8 mouse cellular contexts compared by ENCODE assay signal in the genomic region with DNA sequence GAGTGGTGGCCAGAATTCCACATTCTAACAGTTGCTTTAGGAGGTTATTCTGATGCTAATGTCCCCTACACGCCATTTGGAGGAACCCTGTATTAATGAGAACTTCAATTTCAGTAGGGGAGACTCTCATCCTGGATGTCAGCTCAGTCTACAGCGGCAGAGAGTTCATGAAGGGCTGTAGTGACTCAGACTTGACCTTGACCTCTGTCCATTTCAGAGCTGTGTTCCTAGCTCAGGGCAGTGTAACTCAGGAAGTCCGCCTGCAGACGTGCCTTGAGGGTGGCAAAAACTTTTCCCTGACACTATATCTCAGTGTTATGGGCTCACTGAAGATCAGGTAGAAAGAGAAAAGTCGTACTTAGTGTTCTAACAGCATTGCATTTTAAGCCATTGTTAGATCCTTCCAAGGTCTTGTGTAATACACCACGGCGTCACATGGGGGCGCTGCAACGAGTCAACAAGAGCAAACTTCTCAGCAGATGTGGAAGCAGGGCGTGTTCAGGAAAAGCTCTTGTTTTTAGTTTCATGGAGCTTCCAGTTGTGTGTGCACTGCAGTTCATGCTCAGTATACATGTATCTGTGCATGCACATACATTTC.
DNase-seq lines count a peak whose midpoint lies in the region; ATAC-seq and TF ChIP-seq lines count a peak whose summit lies in the region.

No protein-coding gene starts in this region.

- H3K9ac ChIP-seq in forebrain, postnatal 0 days = no peak overlapping the region
- no peak overlapping the region for H3K9ac ChIP-seq in forebrain, embryonic 13.5 days
- H3K9ac ChIP-seq in kidney, postnatal 0 days (ENCODE audit: low read depth, low read length) = no peak overlapping the region
- no peak overlapping the region for H3K9ac ChIP-seq in lung, embryonic 14.5 days

- H3K36me3 ChIP-seq in forebrain, postnatal 0 days (ENCODE audit: insufficient read depth) = no peaks in the 10 kb centered on the region
- H3K36me3 ChIP-seq in forebrain, embryonic 13.5 days (ENCODE audit: poor library complexity, severe bottlenecking) = no peaks in the 10 kb centered on the region
- H3K36me3 ChIP-seq in embryonic facial prominence, embryonic 10.5 days (replicated peaks) = no peaks in the 10 kb centered on the region
- H3K36me3 ChIP-seq in kidney, postnatal 0 days (ENCODE audit: insufficient read depth, low read length) = no peaks in the 10 kb centered on the region
- no peaks in the 10 kb centered on the region for H3K36me3 ChIP-seq in lung, embryonic 14.5 days (ENCODE audit: insufficient read depth)

- H3K4me1 ChIP-seq in forebrain, postnatal 0 days (ENCODE audit: insufficient read depth) = no peaks in the 10 kb centered on the region
- 0 out of 2 replicates have a peak, but pooled peaks cover 4% of the 10 kb centered on the region for H3K4me1 ChIP-seq in forebrain, embryonic 13.5 days
- peaks cover 34% of the 10 kb centered on the region for H3K4me1 ChIP-seq in embryonic facial prominence, embryonic 10.5 days
- no peaks in the 10 kb centered on the region for H3K4me1 ChIP-seq in kidney, postnatal 0 days (replicated peaks; ENCODE audit: insufficient read depth, low read length)
- peaks cover 11% of the 10 kb centered on the region; the same call in 1 of the 2 replicates for H3K4me1 ChIP-seq in lung, embryonic 14.5 days (ENCODE audit: insufficient read depth)

- no peak overlapping the region for H3K27ac ChIP-seq in forebrain, postnatal 0 days (ENCODE audit: low read depth, low read length)
- H3K27ac ChIP-seq in forebrain, embryonic 13.5 days = no peak overlapping the region
- H3K27ac ChIP-seq in embryonic facial prominence, embryonic 10.5 days (replicated peaks) = peak overlapping the region; percentile 57; the same call in 1 of the 2 replicates
- no peak overlapping the region for H3K27ac ChIP-seq in kidney, postnatal 0 days
- no peak overlapping the region for H3K27ac ChIP-seq in lung, embryonic 14.5 days (ENCODE audit: low read depth)

- TF ChIP-seq CTCF in forebrain, postnatal 0 days (IDR thresholded peaks at IDR 0.05; ENCODE audit: low read depth) = peak; percentile 54
- TF ChIP-seq CTCF in kidney, postnatal 0 days (IDR thresholded peaks at IDR 0.05; ENCODE audit: low read depth) = peak; percentile 70
- peak; percentile 68 for TF ChIP-seq CTCF in lung, embryonic 14.5 days (IDR thresholded peaks at IDR 0.05; ENCODE audit: low read depth)

- H3K4me3 ChIP-seq in forebrain, postnatal 0 days (ENCODE audit: low read depth, low read length) = no peak overlapping the region
- H3K4me3 ChIP-seq in forebrain, embryonic 13.5 days = no peak overlapping the region
- no peak overlapping the region for H3K4me3 ChIP-seq in embryonic facial prominence, embryonic 10.5 days
- no peak overlapping the region for H3K4me3 ChIP-seq in kidney, postnatal 0 days (replicated peaks; ENCODE audit: low read depth, low read length)
- H3K4me3 ChIP-seq in lung, embryonic 14.5 days (ENCODE audit: low read depth, low read length) = no peak overlapping the region

- no peaks in the 10 kb centered on the region for H3K27me3 ChIP-seq in forebrain, postnatal 0 days (ENCODE audit: insufficient read depth, low read length)
- H3K27me3 ChIP-seq in forebrain, embryonic 13.5 days = no peaks in the 10 kb centered on the region
- no peaks in the 10 kb centered on the region for H3K27me3 ChIP-seq in embryonic facial prominence, embryonic 10.5 days (replicated peaks; ENCODE audit: low read depth, poor library complexity, severe bottlenecking)
- no peaks in the 10 kb centered on the region for H3K27me3 ChIP-seq in kidney, postnatal 0 days (ENCODE audit: insufficient read depth, low read length)
- no peaks in the 10 kb centered on the region for H3K27me3 ChIP-seq in lung, embryonic 14.5 days (ENCODE audit: insufficient read depth, low read length)

- peak; percentile 39 for DNase-seq in forebrain, postnatal 0 days
- peak; percentile 10 for DNase-seq in 3134 (ENCODE audit: extremely low read depth, insufficient read length, low spot score)
- DNase-seq in adrenal gland, postnatal 14 days = peak; percentile 78
- peak; percentile 66 for DNase-seq in embryonic facial prominence, embryonic 10.5 days (ENCODE audit: low spot score)
- DNase-seq in kidney, postnatal 0 days (ENCODE audit: low spot score) = peak; percentile 59
- DNase-seq in lung, embryonic 14.5 days = peak; percentile 71
- peak; percentile 41 for DNase-seq in thymus, postnatal 0 days (ENCODE audit: low spot score)

- 50% methylated on average over 10 of the region's 10 CpGs for WGBS in forebrain, postnatal 0 days
- WGBS in forebrain, embryonic 13.5 days = 47% methylated on average over 10 of the region's 10 CpGs
- 42% methylated on average over 10 of the region's 10 CpGs for WGBS in embryonic facial prominence, embryonic 10.5 days
- WGBS in kidney, postnatal 0 days = 48% methylated on average over 10 of the region's 10 CpGs
- 54% methylated on average over 10 of the region's 10 CpGs for WGBS in lung, embryonic 14.5 days

- no peak for ATAC-seq in forebrain, postnatal 0 days
- ATAC-seq in forebrain, embryonic 13.5 days = no peak
- no peak for ATAC-seq in kidney, postnatal 0 days (replicated peaks; ENCODE audit: low FRiP score, low read depth)
- no peak for ATAC-seq in lung, embryonic 14.5 days (ENCODE audit: insufficient read depth)

- H3K4me2 ChIP-seq in forebrain, postnatal 0 days (ENCODE audit: low read depth) = no peak overlapping the region
- H3K4me2 ChIP-seq in forebrain, embryonic 13.5 days = no peak overlapping the region
- no peak overlapping the region for H3K4me2 ChIP-seq in kidney, postnatal 0 days (ENCODE audit: low read length)
- no peak overlapping the region for H3K4me2 ChIP-seq in lung, embryonic 14.5 days

- no peaks in the 10 kb centered on the region for H3K9me3 ChIP-seq in forebrain, postnatal 0 days (ENCODE audit: low read length)
- H3K9me3 ChIP-seq in forebrain, embryonic 13.5 days (replicated peaks) = no peaks in the 10 kb centered on the region
- no peaks in the 10 kb centered on the region for H3K9me3 ChIP-seq in embryonic facial prominence, embryonic 10.5 days
- no peaks in the 10 kb centered on the region for H3K9me3 ChIP-seq in kidney, postnatal 0 days (replicated peaks; ENCODE audit: low read length)
- H3K9me3 ChIP-seq in lung, embryonic 14.5 days (ENCODE audit: low read depth, low read length) = no peaks in the 10 kb centered on the region

Comparison
In these comparisons a context has a peak if more than half of its experiments do, and no peak if none do; other contexts are left out.
1. DNase-seq: peak in every context shown above with its lines; median percentile 78 in adrenal gland, postnatal 14 days; 71 in lung, embryonic 14.5 days; 66 in embryonic facial prominence, embryonic 10.5 days; 59 in kidney, postnatal 0 days; 41 in thymus, postnatal 0 days; 39 in forebrain, postnatal 0 days; 10 in 3134.